Mouse (Mus musculus): ENCODE results near the gene Tm6sf1. TPM values are rescaled to one million over a fixed set of nuclear protein-coding genes. Genes with fewer than 3 reads are reported as not detected.
"Not testable (repeated sequence)": the region's sequence is repeated elsewhere in the genome, so short reads cannot be mapped to it uniquely, and the experiment has no call there.

The Tm6sf1 gene
- 10 to 100 TPM; 22.3 to 28.4 (median 27.6) TPM for total RNA-seq (2022)

GRCm38 (mm10) chr7:81858968-81859721, at the start of gene Tm6sf1:
TSS of gene Tm6sf1 (plus strand) at chr7:81859001.
- no peak for DNase-seq (ENCODE audit: low spot score in 2 of 2)

- DNase-seq (ENCODE audit: low spot score in 2 of 2), result no peak
Measured at GRCm38 (mm10) chr7:81824906-81825305, 33.9 kb upstream of the Tm6sf1 start.

- DNase-seq (ENCODE audit: low spot score in 2 of 2), result no peak
Measured at GRCm38 (mm10) chr7:81825381-81825780, 33.4 kb upstream of the Tm6sf1 start.

GRCm38 (mm10) chr7:81827806-81828667, 30.8 kb upstream of the Tm6sf1 start:
- DNase-seq (ENCODE audit: low spot score in 2 of 2), result no peak

- peak; percentile 39 to 44 for DNase-seq (ENCODE audit: low spot score in 2 of 2)
Measured at GRCm38 (mm10) chr7:81828681-81829378, 30.0 kb upstream of the Tm6sf1 start.

GRCm38 (mm10) chr7:81829379-81829894, 29.4 kb upstream of the Tm6sf1 start, which contains the start of gene Btbd1:
TSS of gene Btbd1 (minus strand) at chr7:81829431.
- DNase-seq (ENCODE audit: low spot score in 2 of 2), result peak; percentile 50 to 80

GRCm38 (mm10) chr7:81834847-81835246, 24.0 kb upstream of the Tm6sf1 start:
- DNase-seq (ENCODE audit: low spot score in 2 of 2), result no peak

GRCm38 (mm10) chr7:81835430-81835829, 23.4 kb upstream of the Tm6sf1 start:
- DNase-seq (ENCODE audit: low spot score in 2 of 2), result no peak

GRCm38 (mm10) chr7:81837771-81838170, 21.0 kb upstream of the Tm6sf1 start:
- DNase-seq (ENCODE audit: low spot score in 2 of 2), result not testable (repeated sequence)

- no peak for DNase-seq (ENCODE audit: low spot score in 2 of 2)
Measured at GRCm38 (mm10) chr7:81839746-81840145, 19.1 kb upstream of the Tm6sf1 start.

- DNase-seq (ENCODE audit: low spot score in 2 of 2), result no peak
Measured at GRCm38 (mm10) chr7:81840661-81841181, 18.1 kb upstream of the Tm6sf1 start.

- DNase-seq (ENCODE audit: low spot score in 2 of 2), result no peak
Measured at GRCm38 (mm10) chr7:81841439-81841838, 17.4 kb upstream of the Tm6sf1 start.

GRCm38 (mm10) chr7:81842141-81842540, 16.7 kb upstream of the Tm6sf1 start:
- no peak for DNase-seq (ENCODE audit: low spot score in 2 of 2)

- DNase-seq (ENCODE audit: low spot score in 2 of 2), result no peak
Measured at GRCm38 (mm10) chr7:81842998-81843397, 15.8 kb upstream of the Tm6sf1 start.

GRCm38 (mm10) chr7:81843903-81844302, 14.9 kb upstream of the Tm6sf1 start:
- no peak for DNase-seq (ENCODE audit: low spot score in 2 of 2)

- no peak for DNase-seq (ENCODE audit: low spot score in 2 of 2)
Measured at GRCm38 (mm10) chr7:81844801-81845200, 14.0 kb upstream of the Tm6sf1 start.

- no peak for DNase-seq (ENCODE audit: low spot score in 2 of 2)
Measured at GRCm38 (mm10) chr7:81845313-81845712, 13.5 kb upstream of the Tm6sf1 start.

- DNase-seq (ENCODE audit: low spot score in 2 of 2), result no peak
Measured at GRCm38 (mm10) chr7:81846008-81846407, 12.8 kb upstream of the Tm6sf1 start.

- no peak for DNase-seq (ENCODE audit: low spot score in 2 of 2)
Measured at GRCm38 (mm10) chr7:81847010-81847409, 11.8 kb upstream of the Tm6sf1 start.

GRCm38 (mm10) chr7:81847777-81848176, 11.0 kb upstream of the Tm6sf1 start:
- DNase-seq (ENCODE audit: low spot score in 2 of 2), result no peak

- DNase-seq (ENCODE audit: low spot score in 2 of 2), result no peak
Measured at GRCm38 (mm10) chr7:81849214-81849613, 9.6 kb upstream of the Tm6sf1 start.

All from left cerebral cortex, adult 8-10 months (tissue).